ENCODE assay signal across 29 mouse cellular contexts in the genomic region with DNA sequence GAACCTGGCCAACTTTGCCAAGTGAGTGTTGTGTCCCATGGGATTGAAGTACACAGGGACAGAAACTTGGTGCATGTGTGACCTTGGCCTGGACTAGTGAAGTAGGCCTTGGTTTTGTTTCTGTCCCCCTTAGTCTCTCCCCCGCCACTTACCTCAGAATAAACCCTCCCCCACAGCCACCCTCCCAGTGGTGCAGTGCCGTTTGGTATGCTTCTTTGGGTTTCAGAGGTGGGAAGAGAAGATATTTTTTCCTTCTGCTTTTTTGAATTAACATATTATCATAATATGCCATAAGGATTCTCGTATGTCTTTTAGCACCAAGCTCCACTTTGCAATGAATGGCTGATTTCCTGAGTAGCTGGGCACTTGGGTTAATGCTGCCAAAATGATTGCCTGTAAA.
DNase-seq lines count a peak whose midpoint lies in the region; ATAC-seq lines count a peak whose summit lies in the region.
"Had no signal": no experiment of that assay in that cellular context is flagged by ENCODE, and none has a peak within 500 bp of the region (broad histone marks: within the 10 kb centered on the region; RNA-seq: fewer than 3 reads in every experiment).

No protein-coding gene starts in this region.

- WGBS in heart, embryonic 11.5 days (ENCODE audit: insufficient replicate concordance): 79% methylated on average over 3 of the region's 3 CpGs
- 69% methylated on average over 3 of the region's 3 CpGs for WGBS in heart, embryonic 16.5 days

- peaks cover 25% of the 10 kb centered on the region for H3K4me1 ChIP-seq in heart, embryonic 11.5 days (ENCODE audit: control insufficient read depth, insufficient read depth, low read length)
- peaks cover 22% of the 10 kb centered on the region for H3K4me1 ChIP-seq in heart, embryonic 16.5 days (ENCODE audit: control insufficient read depth, insufficient read depth, low read length)
- H3K4me1 ChIP-seq: forebrain, embryonic 10.5 days; forebrain, embryonic 15.5 days had no signal

- no peak overlapping the region for H3K4me3 ChIP-seq in heart, embryonic 11.5 days (ENCODE audit: low read depth, low read length)
- H3K4me3 ChIP-seq in heart, embryonic 16.5 days (ENCODE audit: low read length): no peak overlapping the region
- H3K4me3 ChIP-seq: embryonic facial prominence, embryonic 12.5 days; forebrain, embryonic 10.5 days; forebrain, embryonic 15.5 days; midbrain, embryonic 13.5 days; neural tube, embryonic 15.5 days had no signal

- H3K27ac ChIP-seq in heart, embryonic 11.5 days (ENCODE audit: low read depth, low read length): peak overlapping the region; percentile 71
- H3K27ac ChIP-seq in heart, embryonic 16.5 days (ENCODE audit: low read length): peak overlapping the region; percentile 72
- H3K27ac ChIP-seq: embryonic facial prominence, embryonic 12.5 days; forebrain, embryonic 15.5 days; liver, embryonic 14.5 days; macrophage; neural tube, embryonic 15.5 days had no signal

- ATAC-seq in heart, embryonic 11.5 days (replicated peaks; ENCODE audit: insufficient number of reproducible peaks, low FRiP score, low TSS enrichment): no peak
- no peak for ATAC-seq in heart, embryonic 16.5 days (replicated peaks; ENCODE audit: extremely low read depth, insufficient read depth, low FRiP score)
- ATAC-seq: activated CD4-positive, CD25-positive, alpha-beta regulatory T cell, adult 4 months; CD4-positive, CD25-positive, alpha-beta regulatory T cell, adult 4 months had no signal

- no peak for DNase-seq in heart, adult 9 months (ENCODE audit: low spot score in 2 of 2)
- no peak for DNase-seq in heart, postnatal 10 days
- peak; percentile 57 for DNase-seq in right cerebral cortex, adult 18-20 months
- no peak for DNase-seq in right cerebral cortex, postnatal 14 days
- peak; percentile 62 for DNase-seq in telencephalon, adult 2 months (ENCODE audit: low read depth, low spot score)
- DNase-seq in urinary bladder, adult 18-20 months (ENCODE audit: low spot score in 2 of 2): no peak
- DNase-seq: adrenal gland, adult 2 months; cerebellum, adult 9-10 months; embryo, embryonic 11 days; kidney, adult 2 months; kidney, postnatal 36 days; layer of hippocampus, postnatal 36 days; liver; lung, adult 2 months; lung, postnatal 10 days; retina, postnatal 1 day; right cerebral cortex, postnatal 4 days; thymus, postnatal 4 days had no signal

- intact Hi-C loops in heart, postnatal 10 days (cut with DNase I): loop anchor here (1.0 kb wide), 1 partner anchor 58 kb away; no protein-coding TSS in a partner anchor

- no peaks in the 10 kb centered on the region for H3K27me3 ChIP-seq in heart, embryonic 11.5 days (ENCODE audit: control insufficient read depth, insufficient read depth, low read length)
- H3K27me3 ChIP-seq in heart, embryonic 16.5 days (ENCODE audit: control insufficient read depth, insufficient read depth, low read length): no peaks in the 10 kb centered on the region
- H3K27me3 ChIP-seq: embryonic facial prominence, embryonic 12.5 days; forebrain, embryonic 15.5 days; midbrain, embryonic 13.5 days; neural tube, embryonic 15.5 days had no signal

- H3K9ac ChIP-seq in heart, embryonic 11.5 days (ENCODE audit: low read depth, low read length): no peak overlapping the region
- no peak overlapping the region for H3K9ac ChIP-seq in heart, embryonic 16.5 days (ENCODE audit: low read length)
- H3K9ac ChIP-seq: embryonic facial prominence, embryonic 12.5 days; forebrain, embryonic 15.5 days; liver, embryonic 14.5 days; midbrain, embryonic 13.5 days; neural tube, embryonic 15.5 days had no signal

- H3K36me3 ChIP-seq in heart, embryonic 11.5 days (ENCODE audit: control insufficient read depth, insufficient read depth, low read length): peaks cover 64% of the 10 kb centered on the region
- peaks cover 52% of the 10 kb centered on the region for H3K36me3 ChIP-seq in heart, embryonic 16.5 days (ENCODE audit: control insufficient read depth, insufficient read depth)

- H3K4me2 ChIP-seq in heart, embryonic 11.5 days: no peak overlapping the region
- no peak overlapping the region for H3K4me2 ChIP-seq in heart, embryonic 16.5 days (ENCODE audit: low read depth, low read length)
- H3K4me2 ChIP-seq: embryonic facial prominence, embryonic 12.5 days; forebrain, embryonic 15.5 days; midbrain, embryonic 13.5 days; neural tube, embryonic 15.5 days had no signal

- no peaks in the 10 kb centered on the region for H3K9me3 ChIP-seq in heart, embryonic 11.5 days (replicated peaks; ENCODE audit: control insufficient read depth, low read length)
- no peaks in the 10 kb centered on the region for H3K9me3 ChIP-seq in heart, embryonic 16.5 days (replicated peaks; ENCODE audit: control insufficient read depth, low read length)
- H3K9me3 ChIP-seq: embryonic facial prominence, embryonic 12.5 days; forebrain, embryonic 10.5 days; forebrain, embryonic 15.5 days; midbrain, embryonic 13.5 days; neural tube, embryonic 15.5 days had no signal

Comparison
In these comparisons a context has a peak if more than half of its experiments do, and no peak if none do; other contexts are left out.
1. DNase-seq: peak in right cerebral cortex, adult 18-20 months (single experiment) and telencephalon, adult 2 months (single experiment); none in heart, adult 9 months (0 of 2), heart, postnatal 10 days (0 of 2), right cerebral cortex, postnatal 14 days (single experiment) and urinary bladder, adult 18-20 months (0 of 2).